Mouse (Mus musculus) stomach, postnatal 0 days (tissue): ENCODE measurements around the gene Hmgb4. TPM values are rescaled to one million over a fixed set of nuclear protein-coding genes. Genes with fewer than 3 reads are reported as not detected.

Source experiments
- ATAC-seq: fragments of 200-750 bp; cut with Nextera tagmentation; 2 replicates; pipeline ENCODE4 v1.8.0; 2017; ENCODE audit not compliant: low FRiP score, low TSS enrichment
- DNase-seq: peaks from one replicate; pipeline ENCODE4 v3.0.0-alpha.2; 2016; ENCODE audit warnings: low spot score
- H3K27ac ChIP-seq: fragments of 300-500 bp; sonication (generic); replicated peaks from 2 replicates; pipeline ENCODE4 v1.5.1; 2014; ENCODE audit warnings: mild to moderate bottlenecking, control low read depth
- H3K27me3 ChIP-seq: fragments of 300-500 bp; sonication (generic); 2 replicates; pipeline ENCODE4 v1.6.1; 2014; ENCODE audit warnings: low read length; ENCODE audit not compliant: control insufficient read depth, insufficient read depth
- H3K36me3 ChIP-seq: fragments of 300-500 bp; sonication (generic); 2 replicates; pipeline ENCODE4 v1.6.1; 2014; ENCODE audit warnings: low read length, mixed read lengths; ENCODE audit not compliant: control insufficient read depth, insufficient read depth
- H3K4me1 ChIP-seq: fragments of 300-500 bp; sonication (generic); replicated peaks from 2 replicates; pipeline ENCODE4 v1.6.1; 2014; ENCODE audit warnings: antibody characterized with exemption; ENCODE audit not compliant: control insufficient read depth, insufficient read depth
- H3K4me2 ChIP-seq: fragments of 300-500 bp; sonication (generic); replicated peaks from 2 replicates; pipeline ENCODE4 v1.6.1; 2014; ENCODE audit warnings: low read depth, mild to moderate bottlenecking, control low read depth, moderate library complexity
- H3K4me3 ChIP-seq: fragments of 300-500 bp; sonication (generic); 2 replicates; pipeline ENCODE4 v1.5.1; 2014; ENCODE audit warnings: low read depth, low read length, control low read depth
- H3K9ac ChIP-seq: fragments of 300-500 bp; sonication (generic); 2 replicates; pipeline ENCODE4 v1.6.1; 2014; ENCODE audit warnings: mild to moderate bottlenecking, low read length, control low read depth, mixed read lengths
- H3K9me3 ChIP-seq: fragments of 300-500 bp; sonication (generic); 2 replicates; pipeline ENCODE4 v1.6.1; 2016; ENCODE audit warnings: low read length; ENCODE audit not compliant: control insufficient read depth
- CTCF ChIP-seq: IDR thresholded peaks from 2 replicates; pipeline ENCODE4 v1.5.1; 2016; ENCODE audit warnings: antibody characterized with exemption, low read depth, mild to moderate bottlenecking, moderate library complexity
- EP300 ChIP-seq: optimal IDR thresholded peaks from 2 replicates; pipeline ENCODE3; 2016; ENCODE audit warnings: antibody characterized with exemption
- WGBS: fragments of 180-500 bp; shearing (Covaris S2); extraction: QIAGEN DNeasy Blood & Tissue Kit; methylation state at CpG from one replicate; pipeline ENCODE4 v1.1.7; 2014; 5-methylcytosine and 5-hydroxymethylcytosine counted together
- polyA plus RNA-seq: library from polyadenylated mRNA; unstranded; fragments of >200 nt; fragmentation: Nextera tagmentation; extraction: Ambion mirVana; gene quantifications from 2 replicates; pipeline ENCODE4 v1.2.1, GENCODE M21; 2015

The Hmgb4 gene
- polyA plus RNA-seq, 1 experiment from 2014 or later = not detected

- H3K4me3 ChIP-seq = no peak overlapping the region
- no peak overlapping the region for H3K4me2 ChIP-seq
- TF ChIP-seq CTCF (no peak), EP300 (no peak)
- 71% methylated on average over 5 of the region's 5 CpGs for WGBS
- H3K4me1 ChIP-seq = no peaks in the 10 kb centered on the region
- H3K27me3 ChIP-seq = no peaks in the 10 kb centered on the region
- H3K36me3 ChIP-seq = no peaks in the 10 kb centered on the region
- no peak overlapping the region for H3K27ac ChIP-seq
- DNase-seq (no peak), ATAC-seq (no peak)
- no peak overlapping the region for H3K9ac ChIP-seq
- H3K9me3 ChIP-seq = no peaks in the 10 kb centered on the region
Measured at GRCm38 (mm10) chr4:128275116-128275515, 14.4 kb upstream of the Hmgb4 start.

DNA sequence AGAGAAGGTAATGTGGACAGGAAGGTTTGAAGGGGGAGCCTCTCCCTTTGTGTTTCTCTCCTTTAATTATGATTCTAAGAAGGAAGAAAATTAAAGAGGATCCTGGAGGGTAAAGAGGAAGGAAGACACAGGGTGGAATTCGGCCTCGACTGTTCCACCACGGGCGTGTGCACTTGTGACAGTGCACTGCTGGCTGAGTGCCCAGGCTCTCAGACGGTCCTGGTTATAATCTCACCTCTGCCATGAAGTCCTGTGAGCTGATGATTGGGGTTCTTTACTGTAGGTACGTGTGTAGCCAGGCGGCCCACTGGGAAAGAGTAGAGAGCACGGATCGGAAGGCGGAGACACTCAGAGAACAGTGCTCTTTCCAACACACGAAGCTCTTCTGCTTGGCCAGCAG is 12.4 kb upstream of the Hmgb4 start:
- TF ChIP-seq EP300 (no peak), CTCF (no peak)
- no peak for ATAC-seq
- Histone ChIP-seq H3K4me1 (0 out of 2 replicates have a peak, but pooled peaks cover 2% of the 10 kb centered on the region), H3K9ac (no peak overlapping the region), H3K36me3 (no peaks in the 10 kb centered on the region), H3K27me3 (no peaks in the 10 kb centered on the region), H3K4me3 (no peak overlapping the region), H3K9me3 (no peaks in the 10 kb centered on the region), H3K27ac (no peak overlapping the region), H3K4me2 (no peak overlapping the region)
- DNase-seq = no peak
- 60% methylated on average over 11 of the region's 11 CpGs for WGBS

- Histone ChIP-seq H3K27ac (no peak overlapping the region), H3K36me3 (no peaks in the 10 kb centered on the region), H3K9me3 (no peaks in the 10 kb centered on the region), H3K27me3 (no peaks in the 10 kb centered on the region), H3K4me3 (no peak overlapping the region), H3K4me1 (0 out of 2 replicates have a peak, but pooled peaks cover 2% of the 10 kb centered on the region), H3K9ac (no peak overlapping the region), H3K4me2 (no peak overlapping the region)
- TF ChIP-seq EP300 (no peak), CTCF (no peak)
- no peak for ATAC-seq
- no peak for DNase-seq
- 65% methylated on average over 6 of the region's 6 CpGs for WGBS
Measured at GRCm38 (mm10) chr4:128272501-128272900, 11.7 kb upstream of the Hmgb4 start.

DNA sequence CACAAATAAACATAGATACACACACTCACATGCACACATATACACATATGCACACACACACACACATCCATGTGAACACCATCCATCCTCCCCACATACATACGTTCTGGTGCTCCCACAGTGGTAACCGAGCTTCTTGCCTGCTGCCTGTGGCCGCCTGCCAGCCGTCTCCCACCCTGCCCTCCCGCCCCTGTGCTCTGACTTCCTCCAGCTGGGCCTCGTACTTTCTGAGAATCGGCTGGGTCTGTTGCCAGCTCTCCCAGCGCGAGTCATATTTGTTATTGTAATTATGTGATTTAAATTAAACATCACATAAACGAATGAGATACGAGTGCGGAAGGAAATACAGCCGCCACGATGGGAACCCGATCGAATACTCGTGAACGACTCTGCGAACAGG is 10.2 kb upstream of the Hmgb4 start:
- Histone ChIP-seq H3K4me2 (no peak overlapping the region), H3K9me3 (no peaks in the 10 kb centered on the region), H3K27ac (no peak overlapping the region), H3K36me3 (no peaks in the 10 kb centered on the region), H3K9ac (no peak overlapping the region), H3K4me3 (no peak overlapping the region), H3K4me1 (0 out of 2 replicates have a peak, but pooled peaks cover 2% of the 10 kb centered on the region), H3K27me3 (no peaks in the 10 kb centered on the region)
- DNase-seq (peak; percentile 45), ATAC-seq (peak; percentile 32; the same call in 1 of the 2 replicates)
- TF ChIP-seq CTCF = no peak
- TF ChIP-seq EP300 = no peak
- 39% methylated on average over 19 of the region's 19 CpGs for WGBS

- Histone ChIP-seq H3K9me3 (no peaks in the 10 kb centered on the region), H3K27ac (no peak overlapping the region), H3K4me3 (no peak overlapping the region), H3K27me3 (no peaks in the 10 kb centered on the region), H3K9ac (no peak overlapping the region), H3K4me2 (no peak overlapping the region), H3K4me1 (0 out of 2 replicates have a peak, but pooled peaks cover 2% of the 10 kb centered on the region), H3K36me3 (no peaks in the 10 kb centered on the region)
- 47% methylated on average over 10 of the region's 10 CpGs for WGBS
- TF ChIP-seq CTCF = no peak
- TF ChIP-seq EP300 = no peak
- ATAC-seq (no peak), DNase-seq (no peak)
Measured at GRCm38 (mm10) chr4:128270177-128270576, 9.4 kb upstream of the Hmgb4 start.

DNA sequence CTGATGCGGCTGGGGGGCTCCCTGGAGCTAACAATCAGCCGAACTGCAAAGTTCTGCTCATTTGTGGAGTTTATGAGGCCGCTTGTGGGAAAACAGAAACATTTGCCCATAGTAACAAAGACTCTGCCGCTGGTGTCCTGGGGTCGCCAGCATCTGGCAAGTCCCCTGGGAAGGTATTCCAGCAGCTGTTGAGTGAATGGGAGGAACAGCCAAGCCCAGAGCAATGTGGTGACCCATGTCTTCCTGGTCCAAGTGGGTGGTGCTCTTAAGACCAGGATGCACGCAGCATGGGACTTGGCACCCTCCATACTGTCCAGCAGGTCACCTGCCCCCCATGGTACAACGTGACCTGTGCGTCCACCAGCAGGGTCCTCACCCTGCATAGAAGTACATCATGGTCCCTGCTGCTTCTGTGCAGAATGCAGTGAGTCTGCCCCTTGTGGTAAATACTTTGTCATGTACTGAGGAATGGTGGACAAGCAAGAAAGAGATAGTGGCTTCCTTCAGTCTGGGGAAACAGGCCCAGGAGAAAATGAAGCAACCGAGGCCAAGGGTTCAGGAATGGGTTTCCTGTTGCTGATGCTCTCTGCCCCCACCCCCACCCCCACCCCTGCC is 8.6 kb upstream of the Hmgb4 start:
- TF ChIP-seq EP300 (no peak), CTCF (peak; percentile 51)
- no peak for ATAC-seq
- no peak overlapping the region for H3K4me2 ChIP-seq
- H3K9me3 ChIP-seq = no peaks in the 10 kb centered on the region
- no peak overlapping the region for H3K27ac ChIP-seq
- no peak overlapping the region for H3K4me3 ChIP-seq
- 0 out of 2 replicates have a peak, but pooled peaks cover 2% of the 10 kb centered on the region for H3K4me1 ChIP-seq
- H3K36me3 ChIP-seq = no peaks in the 10 kb centered on the region
- no peak overlapping the region for H3K9ac ChIP-seq
- no peaks in the 10 kb centered on the region for H3K27me3 ChIP-seq
- 75% methylated on average over 9 of the region's 9 CpGs for WGBS
- no peak for DNase-seq
